Mouse (Mus musculus) layer of hippocampus, adult 2 months (tissue): Measurements from ENCODE around the gene Decr2. TPM values are rescaled to one million over a fixed set of nuclear protein-coding genes. Genes with fewer than 3 reads are reported as not detected.

Source experiments
- DNase-seq, 2 experiments: peaks; one replicate each; pipeline ENCODE4 v3.0.0; 2022; ENCODE audit warnings: low spot score in 2 of 2
- H3K27ac ChIP-seq: fragments of 200-600 bp; 2 replicates; pipeline ENCODE4 v1.8.1; 2022
- H3K4me3 ChIP-seq: fragments of 200-600 bp; 2 replicates; pipeline ENCODE4 v1.8.1; 2022; ENCODE audit warnings: mild to moderate bottlenecking
- CTCF ChIP-seq: fragments of 200-600 bp; conservative IDR thresholded peaks from 2 replicates; pipeline ENCODE4 v1.8.1; 2022; ENCODE audit warnings: antibody characterized with exemption, mild to moderate bottlenecking, moderate library complexity
- long read RNA-seq, 2 experiments: library from polyadenylated mRNA; stranded (forward); transcript quantifications; one replicate each; pipeline ENCODE4 v2.0.0; 2021; ENCODE audit warnings: borderline mapping rate in 2 of 2
- total RNA-seq, 2 experiments: library from RNA; stranded (reverse); gene quantifications; 2 replicates each; pipeline ENCODE4 v1.2.3; 2021

Decr2 gene
- 10 to 100 TPM; 26.7 to 28.9 TPM for total RNA-seq
- long read RNA-seq, experiment 1, transcript Decr2-201 (9 exons, 2,224 nt) = major isoform, 27 of 33 reads
- long read RNA-seq, experiment 1, partial matches to known transcripts = 2 of 33 reads
- long read RNA-seq, experiment 1, other reads (novel, unspliced or antisense) = 4 of 33 reads
- long read RNA-seq, experiment 2, transcript Decr2-201 (9 exons, 2,224 nt) = major isoform, 24 of 40 reads
- long read RNA-seq, experiment 2, partial matches to known transcripts = 2 of 40 reads
- long read RNA-seq, experiment 2, other reads (novel, unspliced or antisense) = 13 of 40 reads

- DNase-seq = peak; percentile 88 to 91
- peak; percentile 95 for TF ChIP-seq CTCF
- Histone ChIP-seq H3K27ac (peak within 1 kb of the TSS; percentile 93), H3K4me3 (peak within 1 kb of the TSS; percentile 61)
These were observed at the start of gene Decr2 for GRCm38 (mm10) chr17:26089905-26090632. Gene Decr2, minus strand, starts transcription at chr17:26090337.

GRCm38 (mm10) chr17:26138901-26139381, 48.8 kb upstream of the Decr2 start:
- Histone ChIP-seq H3K4me3 (peak overlapping the region; percentile 79), H3K27ac (peak overlapping the region; percentile 88)
- peak in 1 of 2 experiments; percentile 39 for DNase-seq
- no peak for TF ChIP-seq CTCF

GRCm38 (mm10) chr17:26138239-26138836, 48.2 kb upstream of the Decr2 start, which contains the start of gene Axin1:
Gene Axin1, plus strand, starts transcription at chr17:26138688.
- peak; percentile 90 to 94 for DNase-seq
- Histone ChIP-seq H3K4me3 (peak within 1 kb of the TSS; percentile 79), H3K27ac (peak within 1 kb of the TSS; percentile 88)
- TF ChIP-seq CTCF = peak; percentile 79

GRCm38 (mm10) chr17:26137751-26138130, 47.6 kb upstream of the Decr2 start:
- TF ChIP-seq CTCF = no peak
- DNase-seq = no peak
- Histone ChIP-seq H3K4me3 (peak overlapping the region; percentile 79), H3K27ac (peak overlapping the region; percentile 88)

GRCm38 (mm10) chr17:26137106-26137750, 47.1 kb upstream of the Decr2 start:
- TF ChIP-seq CTCF = no peak
- no peak for DNase-seq
- Histone ChIP-seq H3K27ac (no peak overlapping the region), H3K4me3 (no peak overlapping the region)

- no peak overlapping the region for H3K4me3 ChIP-seq
- TF ChIP-seq CTCF = no peak
- DNase-seq = no peak
- H3K27ac ChIP-seq = no peak overlapping the region
These were observed 42.0 kb upstream of the Decr2 start for GRCm38 (mm10) chr17:26131856-26132853.

- no peak overlapping the region for H3K4me3 ChIP-seq
- no peak for DNase-seq
- no peak for TF ChIP-seq CTCF
- no peak overlapping the region for H3K27ac ChIP-seq
These were observed 41.1 kb upstream of the Decr2 start for GRCm38 (mm10) chr17:26131062-26131732.

GRCm38 (mm10) chr17:26125226-26125625, 35.1 kb upstream of the Decr2 start:
- DNase-seq = no peak
- no peak overlapping the region for H3K27ac ChIP-seq
- no peak for TF ChIP-seq CTCF
- H3K4me3 ChIP-seq = no peak overlapping the region

GRCm38 (mm10) chr17:26124560-26124959, 34.4 kb upstream of the Decr2 start:
- Histone ChIP-seq H3K27ac (no peak overlapping the region), H3K4me3 (peak overlapping the region; percentile 100)
- DNase-seq = no peak
- TF ChIP-seq CTCF = no peak

GRCm38 (mm10) chr17:26123267-26123684, 33.1 kb upstream of the Decr2 start, which contains the start of gene Mrpl28:
Gene Mrpl28, plus strand, starts transcription at chr17:26123500.
- DNase-seq = peak; percentile 89 to 94
- Histone ChIP-seq H3K4me3 (peak within 1 kb of the TSS; percentile 100), H3K27ac (peak within 1 kb of the TSS; percentile 79)
- TF ChIP-seq CTCF = no peak
